Mouse (Mus musculus) heart, adult 2 months (tissue): ENCODE results near the gene Tmem102.

Source experiments
- CTCF ChIP-seq: fragments of 200-600 bp; IDR thresholded peaks from 2 replicates; pipeline ENCODE4 v1.8.1; 2022; ENCODE audit warnings: antibody characterized with exemption, mild to moderate bottlenecking, moderate library complexity
- EP300 ChIP-seq: fragments of 200-500 bp; IDR thresholded peaks from 2 replicates; pipeline ENCODE4 v1.6.1; 2011; ENCODE audit warnings: low read depth, low read length, control low read depth; ENCODE audit not compliant: insufficient read depth
- POLR2A ChIP-seq: fragments of 200-500 bp; IDR thresholded peaks from 2 replicates; pipeline ENCODE4 v1.6.1; 2011; ENCODE audit warnings: mild to moderate bottlenecking, low read depth, low read length, control low read depth; ENCODE audit not compliant: insufficient read depth

GRCm38 (mm10) chr11:69789431-69789830 is 16.0 kb downstream of the Tmem102 start:
- TF ChIP-seq CTCF, result no peak
- TF ChIP-seq EP300, result no peak
- TF ChIP-seq POLR2A, result no peak
